Mouse (Mus musculus) thymus, postnatal 14 days (tissue): ENCODE measurements around the gene Mob2.

Experiments used
- DNase-seq: peaks from one replicate; pipeline ENCODE4 v3.0.0; 2021

Gene Mob2

GRCm38 (mm10) chr7:142016562-142016961 is 44.3 kb downstream of the Mob2 start:
- DNase-seq: peak; percentile 42

- no peak for DNase-seq
These were observed 59.1 kb downstream of the Mob2 start for GRCm38 (mm10) chr7:142001597-142002340.

DNA sequence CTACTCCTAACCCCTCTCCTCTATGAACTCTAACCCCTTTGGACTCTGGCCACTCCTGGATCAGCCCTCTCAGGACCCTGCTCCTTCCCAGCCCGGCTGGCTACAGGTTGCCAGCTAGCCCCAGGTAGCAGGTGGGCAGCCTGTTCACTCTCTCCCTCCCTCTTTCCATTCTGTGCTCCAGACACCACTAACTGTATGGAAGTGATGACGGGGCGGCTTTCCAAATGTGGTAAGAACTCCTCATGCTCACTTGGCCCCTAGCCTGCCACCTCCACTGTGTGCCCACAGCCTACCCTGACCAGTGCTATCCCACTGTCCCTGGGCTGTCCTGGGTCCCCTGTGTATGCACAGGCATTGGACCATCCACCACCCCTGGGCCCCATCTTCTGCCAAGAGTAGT is 60.2 kb downstream of the Mob2 start:
- DNase-seq: no peak

- DNase-seq: no peak
These were observed 66.7 kb downstream of the Mob2 start for GRCm38 (mm10) chr7:141994121-141994520.

GRCm38 (mm10) chr7:141991183-141991582 is 69.7 kb downstream of the Mob2 start:
- DNase-seq: no peak

GRCm38 (mm10) chr7:141988314-141988806 is 72.5 kb downstream of the Mob2 start:
- DNase-seq: no peak

DNA sequence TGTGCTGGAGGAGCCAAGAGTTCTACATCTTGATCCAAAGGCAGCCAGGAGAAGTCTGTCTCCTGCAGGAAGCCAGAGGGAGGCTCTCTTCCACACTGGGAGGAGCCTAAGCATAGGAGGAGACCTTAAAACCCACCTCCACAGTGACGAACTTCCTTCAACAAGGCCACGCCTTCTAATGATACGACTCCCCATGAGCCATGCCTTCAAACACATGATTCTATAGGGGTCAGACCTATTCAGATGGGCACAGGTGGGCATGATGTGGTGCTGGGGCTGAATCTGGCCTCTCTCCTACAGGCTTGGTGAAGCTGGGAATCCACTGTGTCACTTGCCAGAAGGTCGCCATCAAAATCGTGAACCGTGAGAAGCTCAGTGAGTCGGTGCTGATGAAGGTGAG is 79.6 kb downstream of the Mob2 start:
- DNase-seq: no peak

- no peak for DNase-seq
These were observed 81.6 kb downstream of the Mob2 start for GRCm38 (mm10) chr7:141979247-141979646.

DNA sequence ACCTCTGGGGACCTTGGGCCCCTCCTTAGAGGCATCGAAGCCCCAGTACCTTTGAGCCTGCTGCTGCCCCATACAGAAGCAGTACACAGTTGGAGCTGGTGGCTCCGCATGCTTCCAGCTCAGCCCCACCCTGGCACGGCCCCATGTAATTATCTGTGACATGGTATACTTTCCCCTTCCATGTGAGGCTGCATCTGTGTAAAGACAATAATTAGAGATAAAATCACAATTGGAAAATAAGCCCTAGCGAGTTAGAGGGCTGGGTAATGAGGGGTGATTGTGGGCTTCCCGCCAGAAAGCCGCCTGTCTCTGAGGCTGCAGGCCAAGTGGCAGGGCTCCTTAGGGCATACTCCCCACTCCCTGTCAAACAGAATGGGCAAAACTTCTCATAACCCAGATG is 82.9 kb downstream of the Mob2 start:
- DNase-seq: no peak

GRCm38 (mm10) chr7:141972831-141973619 is 87.8 kb downstream of the Mob2 start:
- peak; percentile 62 for DNase-seq

GRCm38 (mm10) chr7:141966281-141966680 is 94.6 kb downstream of the Mob2 start:
- DNase-seq: no peak

GRCm38 (mm10) chr7:141962521-141962920 is 98.3 kb downstream of the Mob2 start:
- no peak for DNase-seq

- DNase-seq: no peak
These were observed 99.4 kb downstream of the Mob2 start for GRCm38 (mm10) chr7:141961491-141961890.

DNA sequence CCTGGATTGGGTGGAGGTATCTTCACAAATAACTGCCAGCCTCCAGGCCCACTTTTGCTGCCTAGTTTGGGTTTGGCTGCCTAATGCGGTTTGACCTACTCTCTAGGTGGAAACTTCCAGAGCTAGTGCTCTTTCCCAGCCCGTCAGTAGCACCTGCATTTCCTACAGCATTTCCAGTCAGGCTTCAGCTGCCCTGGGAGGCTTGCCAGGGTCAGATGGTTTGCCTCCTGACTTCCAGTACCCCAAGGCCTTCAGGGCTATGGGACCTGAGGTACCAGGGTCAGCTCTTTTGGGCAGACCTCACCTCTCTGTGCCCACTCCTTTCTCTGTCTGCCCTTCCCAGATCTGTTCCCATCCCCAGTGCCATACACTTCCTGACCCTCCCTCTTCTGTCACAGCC is 99.9 kb downstream of the Mob2 start:
- DNase-seq: no peak

GRCm38 (mm10) chr7:141959133-141959532 is 101.7 kb downstream of the Mob2 start:
- no peak for DNase-seq
